Mouse (Mus musculus): ENCODE data around the gene Gdf7.
A peak's percentile ranks its signal among the peaks of the same experiment; 100 is the strongest.

Gdf7 gene

GRCm38 (mm10) chr12:8297586-8298214 is 4.1 kb downstream of the Gdf7 start:
- no peak for DNase-seq (ENCODE audit: low spot score)

DNA sequence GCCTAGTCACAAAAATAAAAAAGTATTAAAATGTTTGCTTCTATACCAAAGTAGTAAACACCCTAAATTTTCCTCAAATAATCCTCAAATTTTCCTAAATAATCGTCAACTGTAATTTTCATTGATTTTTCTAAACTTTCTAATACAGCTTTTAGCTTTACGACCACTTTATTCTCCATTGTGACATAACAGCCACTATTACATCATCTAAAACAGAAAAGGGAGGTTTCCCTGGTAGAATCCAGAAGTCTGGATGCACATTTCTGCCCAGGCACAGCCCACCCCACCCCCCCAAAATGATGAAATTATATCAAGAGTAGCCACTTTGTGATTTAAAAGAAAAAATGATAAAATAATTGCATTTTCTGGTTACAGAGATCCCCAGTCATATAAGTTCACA is 5.6 kb downstream of the Gdf7 start:
- DNase-seq (ENCODE audit: low spot score): no peak

GRCm38 (mm10) chr12:8295307-8295913 is 6.3 kb downstream of the Gdf7 start:
- DNase-seq (ENCODE audit: low spot score): no peak

DNA sequence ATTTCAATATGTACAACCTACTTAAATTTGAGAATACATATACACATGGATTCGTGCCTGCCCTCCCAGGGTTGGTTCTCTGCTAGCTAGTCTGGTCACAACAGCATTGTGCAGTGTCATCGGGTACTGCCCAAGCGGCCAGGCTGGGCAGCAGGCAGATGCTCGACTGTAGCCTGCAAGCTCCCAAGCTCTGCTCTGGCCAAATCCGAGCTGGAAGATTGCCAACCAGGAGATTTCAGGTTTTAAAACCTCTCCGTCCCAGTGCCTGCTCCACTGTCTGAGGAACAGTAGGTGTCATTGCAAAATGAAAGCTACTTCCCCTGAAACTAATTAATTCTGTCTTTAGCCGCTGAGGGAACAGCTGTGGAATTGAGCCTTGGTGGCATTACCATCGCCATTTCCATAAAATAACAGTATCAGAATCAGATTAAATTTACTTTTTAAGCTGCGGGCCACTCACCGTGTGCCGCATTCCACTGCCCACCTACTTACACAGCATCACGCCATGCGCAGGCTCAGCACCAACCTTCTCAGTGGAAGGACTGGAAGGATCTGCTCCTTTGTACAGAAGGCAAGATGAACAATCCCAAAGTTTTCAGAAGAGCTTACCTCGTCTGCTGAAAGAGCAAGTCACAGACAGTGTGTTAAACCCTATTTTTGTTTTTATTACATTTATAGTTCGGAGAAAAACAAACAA is 10.4 kb downstream of the Gdf7 start:
- DNase-seq (ENCODE audit: low spot score): no peak

DNA sequence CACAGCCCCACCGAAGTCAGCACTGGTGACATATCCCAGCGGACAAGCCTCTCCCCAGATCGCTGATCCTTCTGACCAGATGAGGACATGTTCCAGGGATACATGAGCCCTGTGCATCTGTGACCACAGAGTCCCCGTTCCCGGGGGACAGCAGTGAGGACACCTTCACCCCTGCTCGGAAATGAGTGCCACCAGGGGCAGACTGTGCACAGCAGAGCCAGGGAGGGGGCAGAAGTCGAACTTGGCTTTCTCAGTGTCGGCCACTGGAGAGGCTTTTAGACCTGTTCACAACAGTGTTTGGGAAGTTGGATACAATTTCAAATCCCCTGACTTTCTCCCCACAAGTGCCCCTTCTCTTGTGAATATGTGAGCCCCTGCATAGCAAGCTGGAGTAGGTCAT is 12.3 kb downstream of the Gdf7 start:
- no peak for DNase-seq (ENCODE audit: low spot score)

GRCm38 (mm10) chr12:8289099-8289498 is 12.7 kb downstream of the Gdf7 start:
- DNase-seq (ENCODE audit: low spot score): no peak

GRCm38 (mm10) chr12:8287970-8288369 is 13.8 kb downstream of the Gdf7 start:
- no peak for DNase-seq (ENCODE audit: low spot score)

GRCm38 (mm10) chr12:8281225-8282017 is 20.3 kb downstream of the Gdf7 start:
- no peak for DNase-seq (ENCODE audit: low spot score)

- no peak for DNase-seq (ENCODE audit: low spot score)
Observed at GRCm38 (mm10) chr12:8275424-8275823, 26.3 kb downstream of the Gdf7 start.

- no peak for DNase-seq (ENCODE audit: low spot score)
Observed at GRCm38 (mm10) chr12:8273471-8274171, 28.1 kb downstream of the Gdf7 start.

DNA sequence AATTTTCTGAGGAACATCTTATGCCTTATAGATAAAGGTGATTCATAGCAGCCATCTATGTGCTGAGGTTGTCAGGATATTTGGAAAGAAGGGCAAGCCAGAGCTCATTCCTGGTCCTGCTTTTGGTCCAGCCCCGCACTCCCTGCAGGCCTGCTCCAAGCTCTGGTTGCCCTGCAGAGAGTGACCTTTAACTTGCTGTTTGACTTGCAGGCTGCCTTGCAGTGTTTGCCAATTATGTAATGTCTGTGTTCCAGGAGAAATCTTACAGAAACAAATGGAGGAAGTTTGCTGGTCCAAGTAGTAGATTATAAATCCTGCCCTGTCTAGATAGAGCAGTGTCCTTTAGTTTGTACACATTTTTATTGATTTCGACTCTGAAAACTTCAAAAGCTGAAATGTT is 30.3 kb downstream of the Gdf7 start:
- DNase-seq (ENCODE audit: low spot score): peak; percentile 18

DNA sequence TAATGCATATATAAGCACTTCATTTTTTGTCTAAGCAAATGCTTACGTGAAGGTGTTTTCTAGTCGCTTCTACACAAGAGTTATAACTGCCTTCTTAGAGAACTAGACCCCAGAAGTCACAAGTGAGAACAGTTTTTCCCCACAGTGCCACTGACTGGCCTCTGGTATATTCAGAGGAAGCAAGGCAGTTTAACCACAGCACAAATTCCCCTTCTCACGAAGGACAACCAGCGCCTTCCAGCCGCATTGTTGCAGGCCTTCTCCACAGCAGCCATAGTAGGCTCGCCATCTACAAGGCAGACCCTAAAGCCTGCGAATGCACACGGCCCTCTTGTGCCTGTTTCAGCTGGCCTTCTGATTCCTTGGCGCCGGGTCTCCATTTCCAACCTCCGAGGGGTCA is 32.1 kb downstream of the Gdf7 start:
- DNase-seq (ENCODE audit: low spot score): no peak

- DNase-seq (ENCODE audit: low spot score): no peak
Observed at GRCm38 (mm10) chr12:8266311-8266710, 35.4 kb downstream of the Gdf7 start.

- no peak for DNase-seq (ENCODE audit: low spot score)
Observed at GRCm38 (mm10) chr12:8260297-8260696, 41.5 kb downstream of the Gdf7 start.

Data from lung, postnatal 25 days (tissue).